8 mouse cellular contexts compared by ENCODE assay signal in genomic region chr19:6268170-6268528, GRCm38 (mm10). TPM values are rescaled to one million over a fixed set of nuclear protein-coding genes. Genes with fewer than 3 reads are reported as not detected.
DNase-seq lines count a peak whose midpoint lies in the region; ATAC-seq and TF ChIP-seq lines count a peak whose summit lies in the region.

No protein-coding gene starts in this region.

- no peak overlapping the region for H3K4me3 ChIP-seq in E14TG2a.4 (replicated peaks; ENCODE audit: low read length)
- no peak overlapping the region for H3K4me3 ChIP-seq in bone marrow macrophage, adult 2 months (ENCODE audit: insufficient read depth, low read length)
- no peak overlapping the region for H3K4me3 ChIP-seq in forebrain, embryonic 11.5 days (ENCODE audit: low read depth, low read length)

- no peak overlapping the region for H3K4me2 ChIP-seq in forebrain, embryonic 11.5 days (ENCODE audit: low read depth, low read length, severe bottlenecking)

- no peak overlapping the region for H3K9ac ChIP-seq in forebrain, embryonic 11.5 days (ENCODE audit: low read length)

- ATAC-seq in forebrain, embryonic 11.5 days (replicated peaks; ENCODE audit: low FRiP score) = peak; percentile 72

- peak; percentile 94 for DNase-seq in forebrain, embryonic 11.5 days (ENCODE audit: low spot score)
- peak; percentile 75 for DNase-seq in heart, postnatal 25 days (ENCODE audit: low spot score)
- peak; percentile 91 for DNase-seq in layer of hippocampus, adult 11-12 months (ENCODE audit: low spot score)
- peak; percentile 85 to 88 for DNase-seq in lung, adult 18-20 months
- DNase-seq in ovary, adult 18-20 months (ENCODE audit: low spot score) = peak; percentile 67
- DNase-seq in thymus, adult 18-20 months = peak; percentile 64 to 72

- peaks cover 5% of the 10 kb centered on the region for H3K36me3 ChIP-seq in E14TG2a.4 (ENCODE audit: insufficient read depth, low read length)
- no peaks in the 10 kb centered on the region for H3K36me3 ChIP-seq in forebrain, embryonic 11.5 days (ENCODE audit: control insufficient read depth, insufficient read depth, low read length)

- no peak for TF ChIP-seq POLR2A in bone marrow macrophage, adult 2 months (IDR thresholded peaks at IDR 0.05; ENCODE audit: borderline replicate concordance, low read depth, low read length)

- 19% methylated on average over 8 of the region's 8 CpGs for WGBS in forebrain, embryonic 11.5 days

- peaks cover 89% of the 10 kb centered on the region for H3K4me1 ChIP-seq in E14TG2a.4 (replicated peaks; ENCODE audit: low read depth, low read length)
- H3K4me1 ChIP-seq in bone marrow macrophage, adult 2 months (ENCODE audit: control insufficient read depth, insufficient read depth, low read length) = peaks cover 43% of the 10 kb centered on the region
- no peaks in the 10 kb centered on the region for H3K4me1 ChIP-seq in forebrain, embryonic 11.5 days (replicated peaks; ENCODE audit: control insufficient read depth, insufficient read depth, low read length)

- H3K27ac ChIP-seq in bone marrow macrophage, adult 2 months (ENCODE audit: insufficient read depth, low read depth, low read length) = no peak overlapping the region
- H3K27ac ChIP-seq in forebrain, embryonic 11.5 days (ENCODE audit: low read depth, low read length) = no peak overlapping the region

- TF ChIP-seq CTCF in E14TG2a.4 (conservative IDR thresholded peaks at IDR 0.05; ENCODE audit: low read length) = peak; percentile 80
- peak; percentile 79 for TF ChIP-seq CTCF in bone marrow macrophage, adult 2 months (IDR thresholded peaks at IDR 0.05; ENCODE audit: low read depth, low read length)

- intact Hi-C loops in heart, postnatal 25 days (cut with DNase I) = loop anchor here (1.0 kb wide), 1 partner anchor 36 kb away; no protein-coding TSS in a partner anchor

- H3K9me3 ChIP-seq in E14TG2a.4 (ENCODE audit: low read length) = no peaks in the 10 kb centered on the region
- no peaks in the 10 kb centered on the region for H3K9me3 ChIP-seq in forebrain, embryonic 11.5 days (ENCODE audit: control insufficient read depth, low read length)

- H3K27me3 ChIP-seq in E14TG2a.4 (ENCODE audit: insufficient read depth, low read length) = no peaks in the 10 kb centered on the region
- H3K27me3 ChIP-seq in forebrain, embryonic 11.5 days (ENCODE audit: control insufficient read depth, insufficient read depth, low read length) = no peaks in the 10 kb centered on the region

RNA-seq across cellular contexts. Expression of gene Ehd1, which starts 8.4 kb away (rescaled TPM):
- 91.9 and 96.3 TPM in 2 replicates for polyA plus RNA-seq in bone marrow macrophage, adult 2 months (2012; ENCODE audit: insufficient read depth, insufficient read length, missing spikeins)
- 72.6 and 74.2 TPM in 2 replicates for polyA plus RNA-seq in forebrain, embryonic 11.5 days (2014; fragmentation: Nextera tagmentation; extraction: Ambion mirVana)
- 100 to 1,000 TPM; 119 to 139 TPM for total RNA-seq in heart, postnatal 25 days (2021)

RNA-seq across cellular contexts. Expression of gene Atg2a, which starts 26.7 kb away (rescaled TPM):
- 23.9 and 27.1 TPM in 2 replicates for polyA plus RNA-seq in bone marrow macrophage, adult 2 months (2012; ENCODE audit: insufficient read depth, insufficient read length, missing spikeins)
- 12.3 and 14.6 TPM in 2 replicates for polyA plus RNA-seq in forebrain, embryonic 11.5 days (2014; fragmentation: Nextera tagmentation; extraction: Ambion mirVana)
- total RNA-seq in heart, postnatal 25 days (2021) = 10 to 100 TPM; 22.0 to 22.2 TPM

RNA-seq across cellular contexts. Expression of gene Ppp2r5b, which starts 32.5 kb away (rescaled TPM):
- polyA plus RNA-seq in bone marrow macrophage, adult 2 months (2012; ENCODE audit: insufficient read depth, insufficient read length, missing spikeins) = 13.7 and 15.4 TPM in 2 replicates
- 41.4 and 45.6 TPM in 2 replicates for polyA plus RNA-seq in forebrain, embryonic 11.5 days (2014; fragmentation: Nextera tagmentation; extraction: Ambion mirVana)
- total RNA-seq in heart, postnatal 25 days (2021) = 10 to 100 TPM; 33.6 to 38.0 TPM

RNA-seq across cellular contexts. Expression of gene Cdc42bpg, which starts 38.1 kb away (rescaled TPM):
- 6.9 and 7.0 TPM in 2 replicates for polyA plus RNA-seq in bone marrow macrophage, adult 2 months (2012; ENCODE audit: insufficient read depth, insufficient read length, missing spikeins)
- 0.55 TPM in 2 replicates for polyA plus RNA-seq in forebrain, embryonic 11.5 days (2014; fragmentation: Nextera tagmentation; extraction: Ambion mirVana)
- 10 to 100 TPM in 1 of 2 experiments, 1 to 10 TPM in 1; 9.4 to 12.0 TPM for total RNA-seq in heart, postnatal 25 days (2021)

RNA-seq across cellular contexts. Expression of gene Gpha2, which starts 42.0 kb away (rescaled TPM):
- not detected in 2 replicates for polyA plus RNA-seq in bone marrow macrophage, adult 2 months (2012; ENCODE audit: insufficient read depth, insufficient read length, missing spikeins)
- 0.65 TPM in 1 of 2 replicates, not detected in the other for polyA plus RNA-seq in forebrain, embryonic 11.5 days (2014; fragmentation: Nextera tagmentation; extraction: Ambion mirVana)
- total RNA-seq in heart, postnatal 25 days (2021) = not detected
